Comparison of ENCODE assay signal across 8 mouse cellular contexts in genomic region chr5:125163441-125164050, GRCm38 (mm10). TPM values are rescaled to one million over a fixed set of nuclear protein-coding genes. Genes with fewer than 3 reads are reported as not detected.
DNase-seq lines count a peak whose midpoint lies in the region; ATAC-seq and TF ChIP-seq lines count a peak whose summit lies in the region.

No protein-coding gene starts in this region.

- intact Hi-C loops in gastrocnemius, adult 2 months (cut with DNase I), result no loop called here

- no peak for TF ChIP-seq CTCF in gastrocnemius, adult 2 months (IDR thresholded peaks at IDR 0.05)

- H3K36me3 ChIP-seq in hindbrain, embryonic 11.5 days (ENCODE audit: control insufficient read depth, insufficient read depth, low read length), result no peaks in the 10 kb centered on the region
- no peaks in the 10 kb centered on the region for H3K36me3 ChIP-seq in midbrain, embryonic 11.5 days (ENCODE audit: control insufficient read depth, insufficient read depth, low read length)

- DNase-seq in gastrocnemius, adult 2 months, result no peak
- DNase-seq in gastrocnemius, postnatal 10 days, result no peak
- DNase-seq in adipocyte (ENCODE audit: low spot score), result peak; percentile 87
- DNase-seq in hindbrain, embryonic 11.5 days (ENCODE audit: low spot score), result no peak
- no peak for DNase-seq in midbrain, embryonic 11.5 days (ENCODE audit: low spot score, missing footprints)
- DNase-seq in urinary bladder, postnatal 4 days (ENCODE audit: low spot score in 2 of 2), result no peak
- DNase-seq in embryo, embryonic 10 days (ENCODE audit: low spot score), result no peak

- H3K9ac ChIP-seq in hindbrain, embryonic 11.5 days (ENCODE audit: low read depth, low read length), result no peak overlapping the region
- H3K9ac ChIP-seq in midbrain, embryonic 11.5 days (ENCODE audit: low read length), result no peak overlapping the region

- no peaks in the 10 kb centered on the region for H3K27me3 ChIP-seq in hindbrain, embryonic 11.5 days (ENCODE audit: control insufficient read depth, insufficient read depth, low read length)
- no peaks in the 10 kb centered on the region for H3K27me3 ChIP-seq in midbrain, embryonic 11.5 days (ENCODE audit: control insufficient read depth, insufficient read depth, low read length)

- no peak for ATAC-seq in hindbrain, embryonic 11.5 days (ENCODE audit: low FRiP score)
- ATAC-seq in midbrain, embryonic 11.5 days (ENCODE audit: low FRiP score), result no peak
- no peak for ATAC-seq in cerebellum, adult (ENCODE audit: insufficient number of reproducible peaks, low FRiP score, low TSS enrichment)

- WGBS in hindbrain, embryonic 11.5 days, result 41% methylated on average over 8 of the region's 8 CpGs
- 16% methylated on average over 8 of the region's 8 CpGs for WGBS in midbrain, embryonic 11.5 days

- no peak overlapping the region for H3K4me2 ChIP-seq in hindbrain, embryonic 11.5 days (replicated peaks; ENCODE audit: low read depth, low read length)
- H3K4me2 ChIP-seq in midbrain, embryonic 11.5 days, result no peak overlapping the region

- no peak overlapping the region for H3K4me3 ChIP-seq in gastrocnemius, adult 2 months
- H3K4me3 ChIP-seq in hindbrain, embryonic 11.5 days (ENCODE audit: low read depth, low read length), result no peak overlapping the region
- H3K4me3 ChIP-seq in midbrain, embryonic 11.5 days (ENCODE audit: low read depth, low read length), result no peak overlapping the region

- H3K27ac ChIP-seq in gastrocnemius, adult 2 months, result peak overlapping the region; percentile 79
- H3K27ac ChIP-seq in hindbrain, embryonic 11.5 days (ENCODE audit: low read depth, low read length), result peak overlapping the region; percentile 27; the same call in 1 of the 2 replicates
- peak overlapping the region; percentile 25; the same call in 1 of the 2 replicates for H3K27ac ChIP-seq in midbrain, embryonic 11.5 days (ENCODE audit: low read depth, low read length)

- H3K4me1 ChIP-seq in hindbrain, embryonic 11.5 days (replicated peaks; ENCODE audit: control insufficient read depth, insufficient read depth, low read length), result peaks cover 45% of the 10 kb centered on the region
- peaks cover 60% of the 10 kb centered on the region for H3K4me1 ChIP-seq in midbrain, embryonic 11.5 days (ENCODE audit: control insufficient read depth, insufficient read depth, low read length)

- no peaks in the 10 kb centered on the region for H3K9me3 ChIP-seq in hindbrain, embryonic 11.5 days (ENCODE audit: control insufficient read depth, low read length)
- no peaks in the 10 kb centered on the region for H3K9me3 ChIP-seq in midbrain, embryonic 11.5 days (ENCODE audit: control insufficient read depth, low read length)

RNA-seq across cellular contexts. Expression of gene Ncor2, which starts 15.5 kb away (rescaled TPM):
- total RNA-seq in gastrocnemius, adult 2 months (2021), result 100 to 1,000 TPM; 123 to 153 TPM
- 100 to 1,000 TPM; 116 to 123 TPM for total RNA-seq in gastrocnemius, postnatal 10 days (2021)
- polyA plus RNA-seq in hindbrain, embryonic 11.5 days (2014; fragmentation: Nextera tagmentation; extraction: Ambion mirVana), result 14.5 and 21.2 TPM in 2 replicates
- 13.4 and 14.7 TPM in 2 replicates for polyA plus RNA-seq in midbrain, embryonic 11.5 days (2014; fragmentation: Nextera tagmentation; extraction: Ambion mirVana)

Comparison
In these comparisons a context has a peak if more than half of its experiments do, and no peak if none do; other contexts are left out.
1. H3K27ac ChIP-seq: peak in every context shown above with its lines; median percentile 79 in gastrocnemius, adult 2 months; 27 in hindbrain, embryonic 11.5 days; 25 in midbrain, embryonic 11.5 days.